Mouse (Mus musculus) brown adipose tissue, adult 24 weeks (tissue): Measurements from ENCODE around the gene Tnfrsf13b. TPM values are rescaled to one million over a fixed set of nuclear protein-coding genes. Genes with fewer than 3 reads are reported as not detected.
"Not testable (repeated sequence)": the region's sequence is repeated elsewhere in the genome, so short reads cannot be mapped to it uniquely, and the experiment has no call there.

ENCODE experiments used
- H3K27ac ChIP-seq: fragments of 200-500 bp; replicated peaks from 2 replicates; pipeline ENCODE4 v1.5.1; 2012; ENCODE audit warnings: low read depth, mild to moderate bottlenecking, low read length
- H3K4me1 ChIP-seq: fragments of 200-500 bp; 2 replicates; pipeline ENCODE4 v1.6.1; 2012; ENCODE audit warnings: low read length, mixed read lengths; ENCODE audit not compliant: control insufficient read depth, insufficient read depth, insufficient read length
- H3K4me3 ChIP-seq: fragments of 200-500 bp; 2 replicates; pipeline ENCODE4 v1.5.1; 2012; ENCODE audit warnings: low read depth, mild to moderate bottlenecking, low read length, moderate library complexity; ENCODE audit not compliant: insufficient read depth
- polyA plus RNA-seq: library from polyadenylated mRNA; stranded (reverse); fragments of >200 nt; gene quantifications from 2 replicates; pipeline ENCODE4 v1.2.4, GENCODE M21; 2012; ENCODE audit not compliant: missing spikeins, insufficient read depth, insufficient read length

Gene Tnfrsf13b
- polyA plus RNA-seq, 1 experiment, result 0.87 TPM

- H3K4me3 ChIP-seq, result no peak overlapping the region
- no peaks in the 10 kb centered on the region for H3K4me1 ChIP-seq
- H3K27ac ChIP-seq, result no peak overlapping the region
Measured at GRCm38 (mm10) chr11:61116226-61116625, 10.3 kb upstream of the Tnfrsf13b start.

GRCm38 (mm10) chr11:61119996-61120583 lies 6.5 kb upstream of the Tnfrsf13b start:
- Histone ChIP-seq H3K4me1 (no peaks in the 10 kb centered on the region), H3K4me3 (no peak overlapping the region), H3K27ac (no peak overlapping the region)

GRCm38 (mm10) chr11:61122283-61122768 lies 4.2 kb upstream of the Tnfrsf13b start:
- no peak overlapping the region for H3K27ac ChIP-seq
- no peaks in the 10 kb centered on the region for H3K4me1 ChIP-seq
- no peak overlapping the region for H3K4me3 ChIP-seq

GRCm38 (mm10) chr11:61122769-61123288 lies 3.7 kb upstream of the Tnfrsf13b start:
- Histone ChIP-seq H3K4me1 (no peaks in the 10 kb centered on the region), H3K4me3 (no peak overlapping the region)

GRCm38 (mm10) chr11:61123886-61124285 lies 2.7 kb upstream of the Tnfrsf13b start:
- no peak overlapping the region for H3K4me3 ChIP-seq
- H3K4me1 ChIP-seq, result no peaks in the 10 kb centered on the region
- no peak overlapping the region for H3K27ac ChIP-seq

More at GRCm38 (mm10) chr11:61122769-61123288, 3.7 kb upstream of the Tnfrsf13b start:
- H3K27ac ChIP-seq, result no peak overlapping the region

- no peak overlapping the region for H3K27ac ChIP-seq
- H3K4me1 ChIP-seq, result no peaks in the 10 kb centered on the region
- H3K4me3 ChIP-seq, result no peak overlapping the region
Measured at GRCm38 (mm10) chr11:61125970-61126369, 585 bp upstream of the Tnfrsf13b start.

- Histone ChIP-seq H3K4me1 (no peaks in the 10 kb centered on the region), H3K4me3 (no peak overlapping the region), H3K27ac (no peak overlapping the region)
Measured at GRCm38 (mm10) chr11:61127421-61128055, 983 bp downstream of the Tnfrsf13b start.

- Histone ChIP-seq H3K4me3 (no peak overlapping the region), H3K27ac (no peak overlapping the region), H3K4me1 (no peaks in the 10 kb centered on the region)
Measured at GRCm38 (mm10) chr11:61129305-61129704, 2.8 kb downstream of the Tnfrsf13b start.

GRCm38 (mm10) chr11:61130646-61131045 lies 4.1 kb downstream of the Tnfrsf13b start:
- H3K27ac ChIP-seq, H3K4me3 ChIP-seq: not testable (repeated sequence)

GRCm38 (mm10) chr11:61132943-61133342 lies 6.4 kb downstream of the Tnfrsf13b start:
- H3K4me1 ChIP-seq, result no peaks in the 10 kb centered on the region

More at GRCm38 (mm10) chr11:61130646-61131045, 4.1 kb downstream of the Tnfrsf13b start:
- not testable (repeated sequence) for H3K4me1 ChIP-seq

GRCm38 (mm10) chr11:61141693-61142092 lies 15.1 kb downstream of the Tnfrsf13b start:
- no peak overlapping the region for H3K27ac ChIP-seq
- no peak overlapping the region for H3K4me3 ChIP-seq

More at GRCm38 (mm10) chr11:61132943-61133342, 6.4 kb downstream of the Tnfrsf13b start:
- Histone ChIP-seq H3K27ac (no peak overlapping the region), H3K4me3 (no peak overlapping the region)

GRCm38 (mm10) chr11:61142262-61142661 lies 15.7 kb downstream of the Tnfrsf13b start:
- Histone ChIP-seq H3K27ac (no peak overlapping the region), H3K4me3 (peak overlapping the region; percentile 52), H3K4me1 (no peaks in the 10 kb centered on the region; the same call in 1 of the 2 replicates)

More at GRCm38 (mm10) chr11:61141693-61142092, 15.1 kb downstream of the Tnfrsf13b start:
- H3K4me1 ChIP-seq, result no peaks in the 10 kb centered on the region

GRCm38 (mm10) chr11:61142941-61143530 lies 16.5 kb downstream of the Tnfrsf13b start:
- Histone ChIP-seq H3K4me1 (no peaks in the 10 kb centered on the region; the same call in 1 of the 2 replicates), H3K4me3 (peak overlapping the region; percentile 52), H3K27ac (no peak overlapping the region)

- Histone ChIP-seq H3K4me1 (no peaks in the 10 kb centered on the region; the same call in 1 of the 2 replicates), H3K27ac (no peak overlapping the region), H3K4me3 (peak overlapping the region; percentile 52)
Measured at GRCm38 (mm10) chr11:61143564-61144469, 17.3 kb downstream of the Tnfrsf13b start.
